ENCODE assay signal across 14 mouse cellular contexts in genomic region chr3:135692999-135693398, GRCm38 (mm10). TPM values are rescaled to one million over a fixed set of nuclear protein-coding genes. Genes with fewer than 3 reads are reported as not detected.
DNase-seq lines count a peak whose midpoint lies in the region; ATAC-seq and TF ChIP-seq lines count a peak whose summit lies in the region.
"Had no signal": no experiment of that assay in that cellular context is flagged by ENCODE, and none has a peak within 500 bp of the region (broad histone marks: within the 10 kb centered on the region; RNA-seq: fewer than 3 reads in every experiment).

No protein-coding gene starts in this region.

- no peak for DNase-seq in gastrocnemius, adult 2 months
- no peak for DNase-seq in gastrocnemius, postnatal 36 days
- peak; percentile 53 for DNase-seq in midbrain, embryonic 10.5 days (ENCODE audit: low spot score)
- DNase-seq in induced T-regulatory cell, adult 2 months (ENCODE audit: low read depth) = peak; percentile 36
- no peak for DNase-seq in left cerebral cortex, postnatal 14 days (ENCODE audit: low spot score in 2 of 2)
- no peak for DNase-seq in urinary bladder, adult 18-20 months (ENCODE audit: low spot score in 2 of 2)
- DNase-seq: cerebellum, adult 11 months; gastrocnemius, postnatal 25 days; layer of hippocampus, adult 9-11 months; liver, postnatal 0 days; right cerebral cortex, postnatal 25 days; thymus, postnatal 14 days had no signal

- 30% methylated on average over 3 of the region's 3 CpGs for WGBS in midbrain, embryonic 10.5 days
- WGBS in midbrain, embryonic 15.5 days = 15% methylated on average over 3 of the region's 3 CpGs

- H3K36me3 ChIP-seq in midbrain, embryonic 10.5 days = peaks cover 10% of the 10 kb centered on the region
- no peaks in the 10 kb centered on the region for H3K36me3 ChIP-seq in midbrain, embryonic 15.5 days (replicated peaks)

- H3K9me3 ChIP-seq in midbrain, embryonic 10.5 days (replicated peaks) = peaks cover 7% of the 10 kb centered on the region
- H3K9me3 ChIP-seq in midbrain, embryonic 15.5 days = no peaks in the 10 kb centered on the region

- H3K4me3 ChIP-seq in gastrocnemius, adult 2 months = no peak overlapping the region
- no peak overlapping the region for H3K4me3 ChIP-seq in midbrain, embryonic 10.5 days
- H3K4me3 ChIP-seq in midbrain, embryonic 15.5 days = no peak overlapping the region

- no peak for TF ChIP-seq CTCF in gastrocnemius, adult 2 months (IDR thresholded peaks at IDR 0.05)

- peaks cover 8% of the 10 kb centered on the region for H3K27me3 ChIP-seq in midbrain, embryonic 10.5 days (ENCODE audit: low read depth, poor library complexity, severe bottlenecking)
- H3K27me3 ChIP-seq in midbrain, embryonic 15.5 days (replicated peaks) = no peaks in the 10 kb centered on the region

- intact Hi-C loops in gastrocnemius, adult 2 months (cut with DNase I) = loop anchor here (10.0 kb wide), 1 partner anchor 268 kb away; the partner anchor contains the start of gene Cisd2
- intact Hi-C loops in gastrocnemius, postnatal 36 days (cut with DNase I) = no loop called here
- intact Hi-C loops in left cerebral cortex, postnatal 14 days (cut with DNase I) = no loop called here

- peaks cover 42% of the 10 kb centered on the region for H3K4me1 ChIP-seq in midbrain, embryonic 10.5 days
- H3K4me1 ChIP-seq in midbrain, embryonic 15.5 days = peaks cover 25% of the 10 kb centered on the region

- H3K9ac ChIP-seq in midbrain, embryonic 15.5 days = no peak overlapping the region
- H3K9ac ChIP-seq: liver, postnatal 0 days had no signal

- peak overlapping the region; percentile 96; the same call in 1 of the 2 replicates for H3K27ac ChIP-seq in gastrocnemius, adult 2 months
- no peak overlapping the region for H3K27ac ChIP-seq in midbrain, embryonic 10.5 days (replicated peaks)
- no peak overlapping the region for H3K27ac ChIP-seq in midbrain, embryonic 15.5 days

- H3K4me2 ChIP-seq in midbrain, embryonic 15.5 days = no peak overlapping the region

- ATAC-seq in midbrain, embryonic 15.5 days (replicated peaks) = no peak
- ATAC-seq in granulocyte monocyte progenitor cell, adult 5-6 weeks (replicated peaks; ENCODE audit: poor library complexity, severe bottlenecking) = peak; percentile 23; the same call in 1 of the 2 replicates
- ATAC-seq: liver, postnatal 0 days had no signal

RNA-seq across cellular contexts. Expression of gene Nfkb1, which starts 1.7 kb away (rescaled TPM):
- 10 to 100 TPM; 19.9 to 22.1 TPM for total RNA-seq in gastrocnemius, adult 2 months (2021)
- total RNA-seq in gastrocnemius, postnatal 36 days (2021) = 10 to 100 TPM; 17.0 to 17.9 TPM
- 9.0 and 10.6 TPM in 2 replicates for polyA plus RNA-seq in midbrain, embryonic 10.5 days (2016; fragmentation: Nextera tagmentation; extraction: Ambion mirVana)
- polyA plus RNA-seq in midbrain, embryonic 15.5 days (2015; fragmentation: Nextera tagmentation; extraction: Ambion mirVana) = 7.9 and 8.3 TPM in 2 replicates
- total RNA-seq in granulocyte monocyte progenitor cell, adult 5-6 weeks (2014; fragmentation: Nextera tagmentation) = 100 and 112 TPM in 2 replicates
- total RNA-seq in granulocyte monocyte progenitor cell, adult 5-6 weeks (2017) = 104 and 117 TPM in 2 replicates
- 10 to 100 TPM; 17.2 to 18.1 TPM for total RNA-seq in left cerebral cortex, postnatal 14 days (2021)

Comparison
In these comparisons a context has a peak if more than half of its experiments do, and no peak if none do; other contexts are left out.
1. DNase-seq: peak in midbrain, embryonic 10.5 days (single experiment) and induced T-regulatory cell, adult 2 months (single experiment); none in gastrocnemius, adult 2 months (single experiment), gastrocnemius, postnatal 36 days (0 of 2), left cerebral cortex, postnatal 14 days (0 of 2) and urinary bladder, adult 18-20 months (0 of 2).
2. RNA of gene Nfkb1, which starts 1.7 kb away (total RNA-seq): 100 to 117 TPM in granulocyte monocyte progenitor cell, adult 5-6 weeks; 19.9 to 22.1 TPM in gastrocnemius, adult 2 months, 17.2 to 18.1 TPM in left cerebral cortex, postnatal 14 days and 17.0 to 17.9 TPM in gastrocnemius, postnatal 36 days; every median in the first group is over 4 times any median in the second.